Mouse (Mus musculus): ENCODE measurements around the gene Smpdl3b.

The Smpdl3b gene

DNA sequence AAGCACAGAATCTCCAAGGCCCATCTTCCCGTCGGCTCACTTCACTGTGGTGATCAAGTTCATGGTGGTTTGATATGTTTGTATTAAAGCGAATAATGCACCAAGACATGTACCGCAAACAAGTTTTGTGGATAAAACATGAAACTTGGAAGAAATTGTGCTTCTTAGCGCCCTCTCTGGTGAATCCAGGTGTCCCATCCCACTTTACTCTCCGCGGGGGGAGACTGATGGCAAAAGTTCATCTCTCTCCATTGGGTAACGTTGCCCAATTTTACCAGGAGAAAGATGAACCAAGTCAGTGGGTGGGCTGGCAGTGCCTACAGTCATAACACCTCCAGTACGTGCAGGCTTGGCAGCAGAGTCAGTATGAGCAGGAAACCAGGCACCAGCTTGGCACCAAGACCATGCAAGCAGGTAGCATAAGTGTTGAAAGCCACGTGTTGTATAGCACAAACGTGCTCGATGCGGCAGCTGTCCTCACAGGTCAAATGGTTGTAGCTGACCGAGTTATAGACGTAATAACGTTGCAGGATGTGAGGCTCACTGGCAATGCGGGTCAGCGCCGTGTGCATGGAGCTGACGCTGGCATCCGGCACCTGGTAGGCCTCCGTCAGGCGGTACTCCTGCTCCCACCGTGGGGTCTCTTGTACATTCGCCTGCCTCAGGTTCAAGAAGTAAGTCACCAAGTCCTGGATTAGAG, 23.8 kb downstream of the Smpdl3b start:
- DNase-seq, result peak; percentile 32 to 46

DNA sequence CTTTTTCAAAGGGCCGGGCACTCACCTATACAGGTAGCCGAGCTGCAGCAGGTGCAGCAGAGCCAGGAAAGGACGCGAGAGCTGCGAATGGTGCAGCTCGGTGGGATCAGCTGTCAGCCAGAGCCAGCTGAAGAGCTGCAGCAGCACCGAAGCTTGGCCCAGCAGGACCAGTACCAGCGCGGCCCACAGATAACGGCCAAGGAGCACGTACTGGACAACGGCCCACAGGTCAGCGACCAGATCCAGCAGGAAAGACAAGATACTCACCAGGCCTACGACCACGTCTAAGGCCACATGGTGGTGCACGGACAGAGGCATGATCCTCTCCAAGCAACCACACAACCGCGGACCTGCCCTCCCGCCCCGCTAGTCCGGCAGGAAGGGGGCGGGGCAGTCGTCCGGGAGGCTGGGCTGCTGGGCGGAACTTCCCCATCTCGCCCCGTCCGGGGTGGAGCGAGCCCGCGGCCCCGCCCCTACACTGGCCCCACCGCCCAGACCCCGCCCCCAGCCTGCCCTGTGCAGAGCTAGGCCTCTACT, 24.8 kb downstream of the Smpdl3b start, which contains the start of gene Xkr8:
Gene Xkr8, minus strand, starts transcription at position 399 of the 537 bp plus-strand sequence.
- DNase-seq, result peak; percentile 90 to 95

DNA sequence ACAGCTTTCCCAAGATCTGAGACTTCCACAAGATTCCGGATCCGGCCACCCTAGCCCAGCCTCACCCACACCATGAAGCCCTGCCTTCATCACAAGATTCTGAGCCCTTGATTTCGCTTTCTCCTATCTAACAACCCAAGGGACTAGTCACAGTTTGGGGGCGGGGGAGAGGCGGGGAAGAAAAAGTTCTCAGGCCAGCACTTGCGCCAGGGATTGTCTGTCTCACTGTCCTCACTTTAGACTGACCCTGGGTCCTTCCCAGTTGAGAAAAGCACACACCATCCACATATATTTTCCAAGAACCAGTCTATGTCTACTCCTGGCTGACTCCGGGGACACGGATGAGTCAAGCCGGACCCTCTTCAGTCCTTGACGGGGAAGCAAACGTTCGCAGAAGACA, 25.4 kb downstream of the Smpdl3b start:
- DNase-seq, result no peak

DNA sequence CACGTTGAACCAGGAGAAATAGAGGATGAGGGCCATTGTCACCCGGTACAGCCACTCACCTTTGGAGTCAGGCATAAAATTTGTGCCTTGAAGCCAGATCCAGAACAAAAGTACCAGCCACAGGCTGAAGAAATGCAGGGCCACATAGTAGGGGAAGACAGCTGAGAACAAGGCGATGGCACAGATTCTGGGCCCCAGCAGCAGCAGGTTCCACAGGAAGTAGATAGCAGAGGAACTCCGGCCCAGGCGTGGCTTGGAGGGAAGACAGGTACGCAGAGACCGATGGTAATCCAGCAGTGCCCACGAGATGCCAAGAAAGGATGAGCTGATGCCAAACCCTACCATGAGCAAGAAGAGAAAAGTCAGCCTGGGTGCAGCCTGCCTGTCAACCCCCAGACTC, 28.8 kb downstream of the Smpdl3b start:
- no peak for DNase-seq

DNA sequence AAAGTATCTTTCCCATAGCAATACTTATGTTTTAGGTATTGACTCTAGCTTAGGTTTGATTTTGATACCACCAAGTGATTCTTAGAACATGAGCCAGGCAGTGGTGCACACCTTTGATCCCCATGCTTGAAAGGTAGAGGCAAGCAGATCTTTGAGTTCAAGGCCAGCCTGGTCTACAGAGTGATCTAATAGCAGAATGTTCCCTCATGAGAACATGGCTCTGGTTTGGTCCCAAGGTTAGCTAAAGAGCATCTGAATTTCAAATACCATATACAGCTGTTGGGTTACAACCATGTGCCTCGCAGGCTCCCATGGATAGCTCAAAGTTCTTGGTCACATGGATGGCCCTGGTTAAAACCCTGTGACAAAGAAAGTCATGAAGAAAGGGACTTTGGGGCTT, 38.8 kb downstream of the Smpdl3b start:
- DNase-seq, result no peak

DNA sequence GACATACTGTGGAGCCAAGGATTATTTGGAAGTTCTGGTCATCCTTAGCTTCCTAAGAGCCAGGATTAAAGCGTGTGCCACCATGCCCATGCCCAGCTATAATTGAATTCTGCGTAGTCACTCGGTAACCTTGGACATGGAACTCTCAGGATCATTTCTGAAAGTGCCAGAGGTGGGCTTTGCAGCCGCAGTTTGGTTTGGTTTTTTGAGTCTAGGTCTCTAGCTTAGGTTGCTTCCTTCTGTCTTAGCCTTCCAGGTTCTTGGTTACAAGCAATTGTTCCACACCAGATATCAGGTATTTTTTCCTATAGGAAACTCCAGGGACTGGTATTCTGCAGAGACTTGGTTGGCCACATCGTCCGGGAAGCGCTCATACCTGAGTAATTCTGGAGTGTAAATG, 43.9 kb downstream of the Smpdl3b start:
- no peak for DNase-seq

DNA sequence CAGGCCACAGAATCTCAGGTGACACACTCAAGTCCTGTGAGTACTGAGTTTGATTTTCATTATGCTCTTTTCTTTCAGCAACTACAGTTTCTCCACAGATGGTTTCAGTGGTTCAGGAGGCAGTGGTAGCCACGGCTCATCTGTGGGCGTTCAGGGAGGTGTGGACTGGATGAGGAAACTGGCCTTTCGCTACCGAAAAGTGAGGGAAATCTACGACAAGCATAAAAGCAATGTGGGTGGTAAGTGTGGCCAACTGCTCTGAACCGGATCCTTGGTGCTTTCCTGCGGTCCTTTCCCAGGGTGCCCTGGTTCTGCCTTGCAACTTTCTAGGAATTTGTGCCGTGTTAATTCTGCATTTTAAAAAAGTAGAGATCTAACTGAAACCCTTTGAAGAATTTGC, 50.2 kb downstream of the Smpdl3b start:
- no peak for DNase-seq

DNA sequence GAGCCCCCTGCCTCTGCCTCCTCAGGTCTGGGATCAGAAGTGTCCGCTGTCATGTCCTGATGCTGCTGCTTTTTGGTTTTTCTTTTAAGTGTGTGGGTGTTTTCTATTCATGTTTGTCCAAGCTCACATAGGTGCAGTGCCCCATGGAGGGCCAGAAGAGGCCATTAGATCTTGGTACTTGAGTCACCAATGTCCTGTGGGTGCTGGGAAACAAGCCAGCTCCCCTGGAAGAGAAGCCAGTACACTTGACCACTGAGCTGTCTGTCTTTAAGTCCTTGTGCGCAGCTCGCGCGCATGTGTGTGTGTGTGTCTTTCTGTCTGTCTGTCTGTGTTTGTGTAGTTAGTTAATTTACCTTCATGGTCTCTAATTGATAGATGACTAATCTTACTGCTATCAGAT, 55.0 kb downstream of the Smpdl3b start:
- DNase-seq, result no peak

DNA sequence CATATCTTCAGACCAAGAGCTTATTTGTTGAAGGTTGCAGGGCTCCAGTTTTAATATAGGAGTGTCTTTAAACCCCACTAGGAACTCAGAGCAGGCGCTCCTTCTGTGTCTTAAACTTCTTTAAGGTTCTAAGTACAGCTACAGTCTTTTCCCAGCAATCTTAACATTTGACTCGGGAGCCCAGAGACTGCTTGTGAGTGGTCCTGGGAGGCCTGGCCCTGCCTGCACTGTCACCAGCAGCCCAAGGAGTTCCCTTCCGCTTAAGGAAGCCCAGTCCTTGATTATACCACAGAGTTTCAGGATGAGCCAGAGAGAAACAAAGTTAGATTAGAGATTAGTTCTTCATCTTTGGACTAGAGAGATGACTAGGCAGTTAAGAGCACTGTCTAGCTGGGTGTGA, 63.7 kb downstream of the Smpdl3b start:
- no peak for DNase-seq

DNA sequence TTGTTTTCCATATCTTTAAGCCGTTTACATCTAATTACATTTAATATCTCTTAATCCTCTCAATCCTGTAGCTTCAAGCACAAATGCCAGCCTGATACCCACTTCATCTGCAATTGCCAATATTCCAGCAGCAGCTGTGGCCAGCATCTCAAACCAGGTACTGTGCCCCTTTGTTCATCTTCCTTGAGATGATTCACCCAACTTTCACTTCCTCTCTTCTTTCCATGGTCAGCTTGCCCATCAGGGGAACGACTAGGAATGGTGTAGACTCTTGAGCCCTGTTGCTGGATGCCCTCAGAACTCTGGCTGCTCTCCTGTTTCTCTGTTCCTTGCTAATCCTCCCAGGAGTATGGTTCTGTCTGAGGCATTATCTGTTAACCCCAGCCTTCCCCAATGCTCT, 67.4 kb downstream of the Smpdl3b start:
- DNase-seq, result no peak

All from cerebellum, postnatal 10 days (tissue).